Mouse (Mus musculus): ENCODE measurements around the gene Ccdc33. TPM values are rescaled to one million over a fixed set of nuclear protein-coding genes. Genes with fewer than 3 reads are reported as not detected.

Ccdc33 gene
- polyA plus RNA-seq, 1 experiment from 2014 or later = not detected

DNA sequence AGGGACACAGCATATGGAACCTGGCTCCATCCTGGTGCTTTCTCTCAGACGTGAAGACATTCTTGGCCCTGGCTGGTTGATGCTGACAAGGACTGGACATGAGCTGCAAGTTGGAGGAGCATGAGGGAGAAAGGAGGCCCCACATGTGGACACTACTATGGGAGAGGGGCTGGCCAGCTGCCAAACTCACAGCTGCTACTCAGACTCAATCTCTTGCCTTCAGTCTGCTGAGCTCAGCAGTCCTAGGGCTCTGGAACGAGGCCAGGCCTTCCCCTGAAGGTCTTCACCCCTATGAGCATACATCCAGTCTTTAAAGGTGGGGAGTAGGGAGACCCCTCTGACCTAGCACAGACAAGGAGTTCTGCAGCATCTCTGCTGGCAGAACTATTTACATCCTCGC is 36.7 kb upstream of the Ccdc33 start:
- peak overlapping the region; percentile 3 for H3K27ac ChIP-seq (ENCODE audit: low read length)
- no peaks in the 10 kb centered on the region for H3K36me3 ChIP-seq (ENCODE audit: control insufficient read depth, insufficient read depth, low read length)
- H3K4me3 ChIP-seq (replicated peaks; ENCODE audit: low read length) = 0 out of 2 replicates have a peak overlapping the region, but pooled peaks have one; percentile 7
- peak overlapping the region; percentile 25 for H3K4me2 ChIP-seq (ENCODE audit: low read depth, low read length)
- H3K4me1 ChIP-seq (ENCODE audit: control insufficient read depth, insufficient read depth, low read length) = peaks cover 66% of the 10 kb centered on the region
- 37% methylated on average over 3 of the region's 3 CpGs for WGBS
- H3K27me3 ChIP-seq (ENCODE audit: control insufficient read depth, insufficient read depth, low read length) = no peaks in the 10 kb centered on the region
- H3K9me3 ChIP-seq (replicated peaks; ENCODE audit: control insufficient read depth, low read length) = no peaks in the 10 kb centered on the region
- ATAC-seq (ENCODE audit: insufficient read depth, low FRiP score) = no peak
- no peak overlapping the region for H3K9ac ChIP-seq (ENCODE audit: low read length)

DNA sequence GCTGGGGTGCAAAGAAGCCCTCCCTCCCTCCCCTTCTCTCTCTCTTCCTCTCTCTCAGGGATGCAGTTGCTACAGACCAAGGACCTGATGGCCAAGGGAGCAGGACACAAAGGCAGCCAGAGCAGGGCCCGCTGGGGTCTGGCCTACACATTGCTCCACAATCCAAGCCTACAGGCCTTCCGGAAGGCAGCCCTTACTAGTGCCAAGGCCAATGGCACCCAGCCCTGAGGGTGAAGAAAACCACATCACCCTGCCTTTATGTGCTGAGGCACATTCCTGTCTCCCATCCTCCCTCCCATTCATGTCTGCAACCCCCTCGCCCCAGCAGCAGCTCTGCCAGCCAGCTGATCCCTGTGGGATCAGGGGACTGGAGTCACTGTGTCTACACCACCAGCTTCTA is 34.5 kb upstream of the Ccdc33 start:
- Histone ChIP-seq H3K9me3 (replicated peaks; ENCODE audit: control insufficient read depth, low read length) (no peaks in the 10 kb centered on the region), H3K4me2 (ENCODE audit: low read depth, low read length) (peak overlapping the region; percentile 5; the same call in 1 of the 2 replicates), H3K36me3 (ENCODE audit: control insufficient read depth, insufficient read depth, low read length) (no peaks in the 10 kb centered on the region), H3K27ac (ENCODE audit: low read length) (peak overlapping the region; percentile 63), H3K4me3 (replicated peaks; ENCODE audit: low read length) (no peak overlapping the region), H3K4me1 (ENCODE audit: control insufficient read depth, insufficient read depth, low read length) (peaks cover 48% of the 10 kb centered on the region), H3K27me3 (ENCODE audit: control insufficient read depth, insufficient read depth, low read length) (no peaks in the 10 kb centered on the region), H3K9ac (ENCODE audit: low read length) (0 out of 2 replicates have a peak overlapping the region, but pooled peaks have one; percentile 0)
- 57% methylated on average over 3 of the region's 3 CpGs for WGBS
- ATAC-seq (ENCODE audit: insufficient read depth, low FRiP score) = no peak

DNA sequence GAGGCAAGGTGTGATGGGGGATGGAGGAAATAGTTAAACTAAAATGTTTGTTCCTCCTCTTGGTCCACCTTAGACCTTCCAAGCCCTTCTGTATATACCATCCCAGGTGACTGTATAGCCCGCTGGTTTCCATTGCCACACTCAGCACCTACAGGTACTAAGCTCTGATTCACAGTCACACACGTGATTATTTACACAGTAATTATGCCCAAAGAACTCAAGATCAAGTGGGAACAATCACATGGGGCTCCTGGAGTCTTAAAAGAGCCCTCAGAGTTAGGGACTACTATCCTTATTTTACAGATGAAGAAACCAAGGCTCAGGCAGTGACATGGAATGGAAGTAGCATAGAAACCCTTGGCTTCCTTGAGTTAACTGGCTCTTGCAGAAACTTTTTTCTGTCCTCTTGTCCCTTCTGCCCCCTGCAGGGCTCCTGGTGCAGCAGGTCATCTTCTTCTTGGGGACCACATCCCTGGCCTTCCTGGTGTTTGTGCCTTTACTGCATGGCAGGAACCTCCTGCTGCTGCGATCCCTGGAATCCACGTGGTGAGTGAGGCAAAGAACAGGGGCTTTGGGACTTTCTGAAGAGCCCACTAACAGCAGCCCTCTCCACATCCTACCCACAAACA is 32.2 kb upstream of the Ccdc33 start:
- no peaks in the 10 kb centered on the region for H3K9me3 ChIP-seq (replicated peaks; ENCODE audit: control insufficient read depth, low read length)
- 73% methylated on average over 4 of the region's 4 CpGs for WGBS

DNA sequence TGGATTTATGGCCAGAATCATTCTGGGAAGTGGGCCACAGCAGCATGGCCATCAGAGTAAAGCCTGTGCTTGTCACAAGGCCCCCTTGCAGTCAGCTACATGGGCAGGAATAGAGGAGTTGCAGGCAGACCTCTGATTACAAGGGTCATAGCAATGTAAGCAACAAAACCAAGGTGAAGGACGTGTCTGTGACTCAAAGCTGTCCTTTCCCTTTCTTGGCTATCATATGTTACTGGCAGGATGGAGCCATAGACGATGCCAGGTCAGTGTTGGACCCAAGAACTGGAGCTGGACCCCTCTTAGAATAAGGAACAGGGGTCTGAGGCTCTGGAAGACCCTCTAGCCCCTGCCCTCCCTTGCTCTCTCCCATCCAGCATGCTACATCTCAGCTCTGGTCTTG is 30.2 kb upstream of the Ccdc33 start:
- no peak for ATAC-seq (ENCODE audit: insufficient read depth, low FRiP score)
- peaks cover 27% of the 10 kb centered on the region for H3K4me1 ChIP-seq (ENCODE audit: control insufficient read depth, insufficient read depth, low read length)
- no peak overlapping the region for H3K9ac ChIP-seq (ENCODE audit: low read length)
- 60% methylated on average over 2 of the region's 2 CpGs for WGBS
- H3K36me3 ChIP-seq (ENCODE audit: control insufficient read depth, insufficient read depth, low read length) = no peaks in the 10 kb centered on the region
- H3K4me3 ChIP-seq (replicated peaks; ENCODE audit: low read length) = no peak overlapping the region
- no peaks in the 10 kb centered on the region for H3K27me3 ChIP-seq (ENCODE audit: control insufficient read depth, insufficient read depth, low read length)
- no peak overlapping the region for H3K4me2 ChIP-seq (ENCODE audit: low read depth, low read length)
- no peaks in the 10 kb centered on the region for H3K9me3 ChIP-seq (replicated peaks; ENCODE audit: control insufficient read depth, low read length)
- no peak overlapping the region for H3K27ac ChIP-seq (ENCODE audit: low read length)

More for the DNA sequence above, 32.2 kb upstream of the Ccdc33 start:
- no peak overlapping the region for H3K9ac ChIP-seq (ENCODE audit: low read length)
- no peaks in the 10 kb centered on the region for H3K36me3 ChIP-seq (ENCODE audit: control insufficient read depth, insufficient read depth, low read length)
- no peak overlapping the region for H3K4me3 ChIP-seq (replicated peaks; ENCODE audit: low read length)
- no peak for ATAC-seq (ENCODE audit: insufficient read depth, low FRiP score)
- H3K4me1 ChIP-seq (ENCODE audit: control insufficient read depth, insufficient read depth, low read length) = peaks cover 28% of the 10 kb centered on the region
- no peaks in the 10 kb centered on the region for H3K27me3 ChIP-seq (ENCODE audit: control insufficient read depth, insufficient read depth, low read length)
- no peak overlapping the region for H3K4me2 ChIP-seq (ENCODE audit: low read depth, low read length)
- H3K27ac ChIP-seq (ENCODE audit: low read length) = no peak overlapping the region

DNA sequence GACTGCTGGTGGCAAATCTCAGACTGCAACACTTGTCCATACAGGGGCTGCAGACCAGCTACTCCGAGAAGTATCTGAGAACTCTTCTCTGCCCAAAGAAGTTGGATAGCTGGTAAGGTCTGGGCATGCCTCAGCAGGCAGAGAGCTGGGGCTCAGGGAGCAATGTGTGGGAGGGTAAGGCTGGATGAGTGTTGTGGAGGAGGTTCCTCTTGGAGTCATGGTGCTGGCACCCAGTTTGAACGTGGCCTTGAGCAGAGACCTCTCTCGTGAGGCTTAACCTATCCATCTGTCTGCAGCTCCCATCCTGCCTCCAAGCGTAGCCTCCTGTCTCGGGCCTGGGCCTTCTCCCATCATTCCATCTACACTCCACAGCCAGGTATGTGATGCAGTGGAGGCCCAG is 26.8 kb upstream of the Ccdc33 start:
- Histone ChIP-seq H3K4me2 (ENCODE audit: low read depth, low read length) (no peak overlapping the region), H3K36me3 (ENCODE audit: control insufficient read depth, insufficient read depth, low read length) (no peaks in the 10 kb centered on the region), H3K9me3 (replicated peaks; ENCODE audit: control insufficient read depth, low read length) (no peaks in the 10 kb centered on the region), H3K27me3 (ENCODE audit: control insufficient read depth, insufficient read depth, low read length) (no peaks in the 10 kb centered on the region), H3K4me3 (replicated peaks; ENCODE audit: low read length) (no peak overlapping the region), H3K9ac (ENCODE audit: low read length) (no peak overlapping the region), H3K4me1 (ENCODE audit: control insufficient read depth, insufficient read depth, low read length) (peaks cover 29% of the 10 kb centered on the region), H3K27ac (ENCODE audit: low read length) (no peak overlapping the region)
- 66% methylated on average over 5 of the region's 5 CpGs for WGBS
- no peak for ATAC-seq (ENCODE audit: insufficient read depth, low FRiP score)

DNA sequence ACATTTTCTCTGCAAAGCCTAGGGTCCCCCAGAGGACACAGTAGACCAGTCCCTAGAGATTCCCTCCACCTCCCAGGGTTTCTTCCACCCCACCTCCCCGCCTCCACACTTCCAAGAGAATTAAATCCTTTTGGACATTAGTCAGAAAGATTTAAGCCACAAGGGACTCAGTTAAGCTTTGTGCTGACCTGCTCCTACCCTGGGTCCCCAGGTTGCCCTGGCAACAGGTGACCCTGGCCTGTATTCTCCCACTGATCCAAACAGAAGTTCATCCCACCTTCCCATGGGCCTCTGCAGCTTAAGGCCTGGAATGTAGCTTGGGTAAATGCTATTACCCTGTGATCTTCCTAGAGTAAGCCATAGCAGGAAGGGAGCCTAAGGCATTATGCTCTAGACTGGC is 26.0 kb upstream of the Ccdc33 start:
- Histone ChIP-seq H3K4me3 (replicated peaks; ENCODE audit: low read length) (no peak overlapping the region), H3K9me3 (replicated peaks; ENCODE audit: control insufficient read depth, low read length) (no peaks in the 10 kb centered on the region), H3K27ac (ENCODE audit: low read length) (no peak overlapping the region), H3K9ac (ENCODE audit: low read length) (no peak overlapping the region), H3K36me3 (ENCODE audit: control insufficient read depth, insufficient read depth, low read length) (no peaks in the 10 kb centered on the region), H3K4me1 (ENCODE audit: control insufficient read depth, insufficient read depth, low read length) (peaks cover 37% of the 10 kb centered on the region), H3K4me2 (ENCODE audit: low read depth, low read length) (no peak overlapping the region), H3K27me3 (ENCODE audit: control insufficient read depth, insufficient read depth, low read length) (no peaks in the 10 kb centered on the region)
- 65% methylated on average over 1 of the region's 1 CpGs for WGBS
- no peak for ATAC-seq (ENCODE audit: insufficient read depth, low FRiP score)

DNA sequence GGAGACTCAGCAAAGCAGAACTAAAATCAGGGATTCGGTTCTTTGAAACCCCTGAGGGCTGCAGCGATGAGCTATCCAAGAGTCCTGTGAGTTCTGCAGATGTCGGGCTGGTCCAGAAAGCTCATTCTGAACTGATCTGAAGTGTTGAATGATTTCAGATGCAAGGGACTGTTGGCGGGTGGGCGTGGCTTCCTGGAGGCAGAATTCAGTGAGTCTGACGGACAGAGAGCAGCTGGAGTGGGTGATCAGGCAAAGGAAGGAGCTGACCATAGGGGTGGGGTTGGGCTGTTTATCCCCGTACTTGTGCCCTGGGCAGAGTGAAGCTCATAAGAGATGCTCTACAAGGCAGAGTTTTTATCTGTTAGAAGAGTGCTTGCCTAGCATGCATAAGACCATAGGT is 24.8 kb upstream of the Ccdc33 start:
- H3K27me3 ChIP-seq (ENCODE audit: control insufficient read depth, insufficient read depth, low read length) = no peaks in the 10 kb centered on the region
- H3K4me2 ChIP-seq (ENCODE audit: low read depth, low read length) = no peak overlapping the region
- H3K36me3 ChIP-seq (ENCODE audit: control insufficient read depth, insufficient read depth, low read length) = no peaks in the 10 kb centered on the region
- H3K27ac ChIP-seq (ENCODE audit: low read length) = peak overlapping the region; percentile 36
- no peak overlapping the region for H3K4me3 ChIP-seq (replicated peaks; ENCODE audit: low read length)
- no peaks in the 10 kb centered on the region for H3K9me3 ChIP-seq (replicated peaks; ENCODE audit: control insufficient read depth, low read length)
- H3K4me1 ChIP-seq (ENCODE audit: control insufficient read depth, insufficient read depth, low read length) = peaks cover 41% of the 10 kb centered on the region
- no peak overlapping the region for H3K9ac ChIP-seq (ENCODE audit: low read length)
- no peak; the same call in 1 of the 2 replicates for ATAC-seq (ENCODE audit: insufficient read depth, low FRiP score)
- WGBS = 29% methylated on average over 7 of the region's 7 CpGs

DNA sequence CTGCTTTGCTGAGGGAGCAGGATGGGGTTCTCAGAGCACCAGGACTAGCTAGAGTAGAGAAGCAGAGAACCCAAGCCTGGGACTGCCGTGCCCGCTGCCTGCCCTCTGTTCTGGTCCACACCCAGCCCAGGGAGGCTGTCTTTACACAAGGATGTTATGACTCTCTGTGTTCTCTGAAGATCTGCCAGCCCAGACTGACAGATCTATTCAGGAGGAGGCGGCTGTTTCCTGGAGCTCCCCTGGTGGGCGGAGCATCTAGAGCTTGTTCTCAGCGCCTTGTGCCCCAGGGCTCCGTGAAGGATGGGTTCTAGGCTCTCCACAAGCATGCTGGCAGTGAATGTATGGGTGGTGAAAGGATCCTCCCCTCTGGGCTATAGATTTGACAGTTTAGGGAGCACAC is 21.3 kb upstream of the Ccdc33 start:
- no peak overlapping the region for H3K9ac ChIP-seq (ENCODE audit: low read length)
- no peak overlapping the region for H3K4me3 ChIP-seq (replicated peaks; ENCODE audit: low read length)
- peaks cover 43% of the 10 kb centered on the region for H3K4me1 ChIP-seq (ENCODE audit: control insufficient read depth, insufficient read depth, low read length)
- no peak overlapping the region for H3K4me2 ChIP-seq (ENCODE audit: low read depth, low read length)
- no peaks in the 10 kb centered on the region for H3K36me3 ChIP-seq (ENCODE audit: control insufficient read depth, insufficient read depth, low read length)
- H3K27ac ChIP-seq (ENCODE audit: low read length) = no peak overlapping the region
- H3K9me3 ChIP-seq (replicated peaks; ENCODE audit: control insufficient read depth, low read length) = no peaks in the 10 kb centered on the region
- WGBS = 32% methylated on average over 6 of the region's 6 CpGs
- peak; percentile 45 for ATAC-seq (ENCODE audit: insufficient read depth, low FRiP score)
- no peaks in the 10 kb centered on the region for H3K27me3 ChIP-seq (ENCODE audit: control insufficient read depth, insufficient read depth, low read length)

DNA sequence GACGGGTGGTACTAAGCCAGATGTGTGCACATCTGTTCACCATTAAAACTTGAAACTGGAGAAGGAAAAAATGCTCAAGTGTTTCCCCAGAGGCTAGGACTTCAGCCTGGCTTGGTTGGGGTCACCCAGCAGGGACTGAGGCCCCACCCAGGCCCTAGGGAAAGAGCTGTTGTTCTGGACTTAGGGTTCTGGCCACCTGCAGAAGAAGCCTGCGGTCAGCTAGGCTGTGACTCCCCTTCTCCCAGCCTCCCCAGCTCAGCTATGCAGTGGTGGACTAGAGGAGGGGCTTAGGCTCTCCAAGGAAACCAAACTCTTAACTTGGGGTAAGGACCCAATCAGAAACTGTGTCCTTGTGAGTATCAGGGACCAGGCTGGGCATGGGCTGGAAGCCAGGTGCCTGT is 17.3 kb upstream of the Ccdc33 start:
- Histone ChIP-seq H3K4me3 (replicated peaks; ENCODE audit: low read length) (no peak overlapping the region), H3K9me3 (replicated peaks; ENCODE audit: control insufficient read depth, low read length) (no peaks in the 10 kb centered on the region), H3K4me2 (ENCODE audit: low read depth, low read length) (no peak overlapping the region), H3K4me1 (ENCODE audit: control insufficient read depth, insufficient read depth, low read length) (peaks cover 38% of the 10 kb centered on the region), H3K9ac (ENCODE audit: low read length) (no peak overlapping the region), H3K27ac (ENCODE audit: low read length) (no peak overlapping the region), H3K36me3 (ENCODE audit: control insufficient read depth, insufficient read depth, low read length) (no peaks in the 10 kb centered on the region), H3K27me3 (ENCODE audit: control insufficient read depth, insufficient read depth, low read length) (no peaks in the 10 kb centered on the region)
- 23% methylated on average over 2 of the region's 2 CpGs for WGBS
- no peak for ATAC-seq (ENCODE audit: insufficient read depth, low FRiP score)
